Mouse (Mus musculus): ENCODE data around the gene Exoc7. TPM values are rescaled to one million over a fixed set of nuclear protein-coding genes. Genes with fewer than 3 reads are reported as not detected.

Exoc7 gene
- polyA plus RNA-seq, 1 experiment from 2014 or later: 60.5 TPM

- no peaks in the 10 kb centered on the region for H3K27me3 ChIP-seq (replicated peaks; ENCODE audit: control insufficient read depth, insufficient read depth, low read length)
- H3K9me3 ChIP-seq (ENCODE audit: control insufficient read depth, low read length): no peaks in the 10 kb centered on the region
- H3K36me3 ChIP-seq (ENCODE audit: control insufficient read depth, insufficient read depth, low read length): peaks cover 100% of the 10 kb centered on the region
- 89% methylated on average over 8 of the region's 8 CpGs for WGBS
- H3K4me1 ChIP-seq (ENCODE audit: control insufficient read depth, insufficient read depth, low read length): no peaks in the 10 kb centered on the region
- H3K4me3 ChIP-seq (ENCODE audit: low read depth, low read length): no peak overlapping the region
- DNase-seq (ENCODE audit: low spot score) (no peak), ATAC-seq (ENCODE audit: low read depth) (no peak)
- no peak overlapping the region for H3K9ac ChIP-seq (ENCODE audit: low read depth, low read length)
- H3K4me2 ChIP-seq (ENCODE audit: low read depth, low read length): no peak overlapping the region
- no peak overlapping the region for H3K27ac ChIP-seq (replicated peaks; ENCODE audit: low read depth, low read length)
These were observed 56.1 kb downstream of the Exoc7 start for GRCm38 (mm10) chr11:116250898-116251297.

GRCm38 (mm10) chr11:116247502-116248222 is 59.4 kb downstream of the Exoc7 start:
- H3K27ac ChIP-seq (replicated peaks; ENCODE audit: low read depth, low read length): no peak overlapping the region
- no peak overlapping the region for H3K4me3 ChIP-seq (ENCODE audit: low read depth, low read length)
- peak; percentile 22 for DNase-seq (ENCODE audit: low spot score)
- no peak overlapping the region for H3K4me2 ChIP-seq (ENCODE audit: low read depth, low read length)
- ATAC-seq (ENCODE audit: low read depth): no peak
- H3K9me3 ChIP-seq (ENCODE audit: control insufficient read depth, low read length): no peaks in the 10 kb centered on the region
- no peak overlapping the region for H3K9ac ChIP-seq (ENCODE audit: low read depth, low read length)
- 81% methylated on average over 14 of the region's 14 CpGs for WGBS
- peaks cover 97% of the 10 kb centered on the region for H3K36me3 ChIP-seq (ENCODE audit: control insufficient read depth, insufficient read depth, low read length)
- H3K27me3 ChIP-seq (replicated peaks; ENCODE audit: control insufficient read depth, insufficient read depth, low read length): no peaks in the 10 kb centered on the region
- H3K4me1 ChIP-seq (ENCODE audit: control insufficient read depth, insufficient read depth, low read length): no peaks in the 10 kb centered on the region

- no peaks in the 10 kb centered on the region for H3K27me3 ChIP-seq (replicated peaks; ENCODE audit: control insufficient read depth, insufficient read depth, low read length)
- no peak overlapping the region for H3K27ac ChIP-seq (replicated peaks; ENCODE audit: low read depth, low read length)
- no peaks in the 10 kb centered on the region for H3K9me3 ChIP-seq (ENCODE audit: control insufficient read depth, low read length)
- no peak overlapping the region for H3K9ac ChIP-seq (ENCODE audit: low read depth, low read length)
- no peak overlapping the region for H3K4me3 ChIP-seq (ENCODE audit: low read depth, low read length)
- 80% methylated on average over 6 of the region's 6 CpGs for WGBS
- no peak for ATAC-seq (ENCODE audit: low read depth)
- no peak for DNase-seq (ENCODE audit: low spot score)
- H3K4me1 ChIP-seq (ENCODE audit: control insufficient read depth, insufficient read depth, low read length): no peaks in the 10 kb centered on the region
- no peak overlapping the region for H3K4me2 ChIP-seq (ENCODE audit: low read depth, low read length)
- peaks cover 76% of the 10 kb centered on the region for H3K36me3 ChIP-seq (ENCODE audit: control insufficient read depth, insufficient read depth, low read length)
These were observed 61.4 kb downstream of the Exoc7 start for GRCm38 (mm10) chr11:116245616-116246015.

GRCm38 (mm10) chr11:116244580-116244979 is 62.5 kb downstream of the Exoc7 start:
- no peak for DNase-seq (ENCODE audit: low spot score)

GRCm38 (mm10) chr11:116241744-116242235 is 65.2 kb downstream of the Exoc7 start:
- peaks cover 38% of the 10 kb centered on the region for H3K36me3 ChIP-seq (ENCODE audit: control insufficient read depth, insufficient read depth, low read length)
- DNase-seq (ENCODE audit: low spot score): no peak
- no peak for ATAC-seq (ENCODE audit: low read depth)
- no peaks in the 10 kb centered on the region for H3K4me1 ChIP-seq (ENCODE audit: control insufficient read depth, insufficient read depth, low read length)
- H3K27me3 ChIP-seq (replicated peaks; ENCODE audit: control insufficient read depth, insufficient read depth, low read length): peaks cover 17% of the 10 kb centered on the region
- 25% methylated on average over 12 of the region's 12 CpGs for WGBS
- H3K4me3 ChIP-seq (ENCODE audit: low read depth, low read length): no peak overlapping the region
- H3K9ac ChIP-seq (ENCODE audit: low read depth, low read length): 0 out of 2 replicates have a peak overlapping the region, but pooled peaks have one; percentile 8
- H3K27ac ChIP-seq (replicated peaks; ENCODE audit: low read depth, low read length): no peak overlapping the region
- no peak overlapping the region for H3K4me2 ChIP-seq (ENCODE audit: low read depth, low read length)
- H3K9me3 ChIP-seq (ENCODE audit: control insufficient read depth, low read length): no peaks in the 10 kb centered on the region

More at GRCm38 (mm10) chr11:116244580-116244979, 62.5 kb downstream of the Exoc7 start:
- no peak overlapping the region for H3K27ac ChIP-seq (replicated peaks; ENCODE audit: low read depth, low read length)
- H3K27me3 ChIP-seq (replicated peaks; ENCODE audit: control insufficient read depth, insufficient read depth, low read length): no peaks in the 10 kb centered on the region
- ATAC-seq (ENCODE audit: low read depth): no peak
- 78% methylated on average over 8 of the region's 8 CpGs for WGBS
- peaks cover 66% of the 10 kb centered on the region for H3K36me3 ChIP-seq (ENCODE audit: control insufficient read depth, insufficient read depth, low read length)
- H3K4me1 ChIP-seq (ENCODE audit: control insufficient read depth, insufficient read depth, low read length): no peaks in the 10 kb centered on the region
- no peaks in the 10 kb centered on the region for H3K9me3 ChIP-seq (ENCODE audit: control insufficient read depth, low read length)
- no peak overlapping the region for H3K4me3 ChIP-seq (ENCODE audit: low read depth, low read length)
- no peak overlapping the region for H3K9ac ChIP-seq (ENCODE audit: low read depth, low read length)
- no peak overlapping the region for H3K4me2 ChIP-seq (ENCODE audit: low read depth, low read length)

GRCm38 (mm10) chr11:116239797-116240196 is 67.2 kb downstream of the Exoc7 start:
- WGBS: 18% methylated on average over 7 of the region's 7 CpGs
- no peak overlapping the region for H3K4me3 ChIP-seq (ENCODE audit: low read depth, low read length)
- DNase-seq (ENCODE audit: low spot score) (no peak), ATAC-seq (ENCODE audit: low read depth) (no peak)
- peaks cover 17% of the 10 kb centered on the region for H3K27me3 ChIP-seq (replicated peaks; ENCODE audit: control insufficient read depth, insufficient read depth, low read length)
- H3K36me3 ChIP-seq (ENCODE audit: control insufficient read depth, insufficient read depth, low read length): peaks cover 18% of the 10 kb centered on the region
- no peaks in the 10 kb centered on the region for H3K4me1 ChIP-seq (ENCODE audit: control insufficient read depth, insufficient read depth, low read length)
- H3K9ac ChIP-seq (ENCODE audit: low read depth, low read length): 0 out of 2 replicates have a peak overlapping the region, but pooled peaks have one; percentile 5
- no peaks in the 10 kb centered on the region for H3K9me3 ChIP-seq (ENCODE audit: control insufficient read depth, low read length)
- no peak overlapping the region for H3K4me2 ChIP-seq (ENCODE audit: low read depth, low read length)
- H3K27ac ChIP-seq (replicated peaks; ENCODE audit: low read depth, low read length): no peak overlapping the region

Other genes starting within 250 kb of the Exoc7 start
- gene Unc13d, start 229.3 kb downstream of the Exoc7 start, polyA plus RNA-seq (2014; fragmentation: Nextera tagmentation; extraction: Ambion mirVana): 2.0 and 2.6 TPM in 2 replicates
- gene Wbp2, start 220.2 kb downstream of the Exoc7 start, polyA plus RNA-seq (2014; fragmentation: Nextera tagmentation; extraction: Ambion mirVana): 69.0 and 74.9 TPM in 2 replicates
- gene Trim47, start 180.0 kb downstream of the Exoc7 start, polyA plus RNA-seq (2014; fragmentation: Nextera tagmentation; extraction: Ambion mirVana): 25.6 and 29.0 TPM in 2 replicates
- gene Trim65, start 176.1 kb downstream of the Exoc7 start, polyA plus RNA-seq (2014; fragmentation: Nextera tagmentation; extraction: Ambion mirVana): 2.9 and 3.2 TPM in 2 replicates
- 76.4 and 81.3 TPM in 2 replicates for gene Mrpl38, start 168.4 kb downstream of the Exoc7 start, polyA plus RNA-seq (2014; fragmentation: Nextera tagmentation; extraction: Ambion mirVana)
- gene Fbf1, start 139.1 kb downstream of the Exoc7 start, polyA plus RNA-seq (2014; fragmentation: Nextera tagmentation; extraction: Ambion mirVana): 27.7 and 28.5 TPM in 2 replicates
- gene Ten1, start 108.4 kb downstream of the Exoc7 start, polyA plus RNA-seq (2014; fragmentation: Nextera tagmentation; extraction: Ambion mirVana): 59.8 and 64.1 TPM in 2 replicates
- gene Acox1, start 108.2 kb downstream of the Exoc7 start, polyA plus RNA-seq (2014; fragmentation: Nextera tagmentation; extraction: Ambion mirVana): 29.8 and 30.8 TPM in 2 replicates
- gene Evpl, start 69.2 kb downstream of the Exoc7 start, polyA plus RNA-seq (2014; fragmentation: Nextera tagmentation; extraction: Ambion mirVana): 9.5 and 10.1 TPM in 2 replicates
- gene Srp68, start 33.0 kb downstream of the Exoc7 start, polyA plus RNA-seq (2014; fragmentation: Nextera tagmentation; extraction: Ambion mirVana): 91.9 and 92.5 TPM in 2 replicates
- 0.29 and 0.60 TPM in 2 replicates for gene Galr2, start 26.3 kb downstream of the Exoc7 start, polyA plus RNA-seq (2014; fragmentation: Nextera tagmentation; extraction: Ambion mirVana)
- gene Foxj1, start 28.2 kb upstream of the Exoc7 start, polyA plus RNA-seq (2014; fragmentation: Nextera tagmentation; extraction: Ambion mirVana): 7.1 and 13.7 TPM in 2 replicates
- 17.7 and 18.2 TPM in 2 replicates for gene Rnf157, start 105.8 kb upstream of the Exoc7 start, polyA plus RNA-seq (2014; fragmentation: Nextera tagmentation; extraction: Ambion mirVana)
- gene Ubald2, start 126.9 kb upstream of the Exoc7 start, polyA plus RNA-seq (2014; fragmentation: Nextera tagmentation; extraction: Ambion mirVana): 46.3 and 47.6 TPM in 2 replicates
- 0.14 and 0.30 TPM in 2 replicates for gene Qrich2, start 159.0 kb upstream of the Exoc7 start, polyA plus RNA-seq (2014; fragmentation: Nextera tagmentation; extraction: Ambion mirVana)
- gene Prpsap1, start 187.0 kb upstream of the Exoc7 start, polyA plus RNA-seq (2014; fragmentation: Nextera tagmentation; extraction: Ambion mirVana): 122 and 145 TPM in 2 replicates
- 7.8 and 8.4 TPM in 2 replicates for gene Sphk1, start 223.7 kb upstream of the Exoc7 start, polyA plus RNA-seq (2014; fragmentation: Nextera tagmentation; extraction: Ambion mirVana)

Data from embryonic facial prominence, embryonic 14.5 days (tissue).